Mouse (Mus musculus) CD4-positive, CD25-positive, alpha-beta regulatory T cell, adult 4 months (primary cell): ENCODE results near the gene Ctsd. TPM values are rescaled to one million over a fixed set of nuclear protein-coding genes. Genes with fewer than 3 reads are reported as not detected.

ENCODE experiments used
- ATAC-seq: one replicate; pipeline ENCODE4 v1.8.0; 2017
- polyA plus RNA-seq, 2 experiments: library from polyadenylated mRNA; unstranded; fragments of 100-300 nt; shearing (Covaris generic); gene quantifications; one replicate each; pipeline ENCODE4 v1.2.1; 2017

Ctsd gene
- polyA plus RNA-seq, 2 experiments from 2014 or later, result 277 to 325 TPM

- no peak for ATAC-seq
Measured at GRCm38 (mm10) chr7:142331281-142331680, 56.6 kb downstream of the Ctsd start.

GRCm38 (mm10) chr7:142330271-142330724, 57.5 kb downstream of the Ctsd start:
- ATAC-seq, result no peak

DNA sequence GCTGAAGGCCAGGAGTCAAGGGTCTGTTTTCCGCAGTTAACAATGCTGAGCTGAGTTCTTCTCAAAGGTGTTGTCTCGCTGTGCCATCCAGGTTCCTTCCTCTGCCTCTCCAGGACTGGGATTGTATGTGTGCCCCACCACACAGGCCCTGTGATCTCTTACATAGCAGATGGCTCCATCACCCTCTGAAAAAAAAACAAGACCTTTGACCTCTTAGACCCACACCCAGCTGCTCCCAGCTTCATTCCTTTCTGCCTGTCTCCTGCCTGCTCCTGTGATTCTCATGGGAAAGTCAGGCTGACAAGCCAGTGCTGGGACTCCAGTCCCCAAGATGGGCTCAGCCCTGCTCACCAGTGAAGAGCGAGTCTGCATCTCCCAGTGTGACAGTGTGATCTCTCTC, 59.3 kb downstream of the Ctsd start:
- no peak for ATAC-seq

DNA sequence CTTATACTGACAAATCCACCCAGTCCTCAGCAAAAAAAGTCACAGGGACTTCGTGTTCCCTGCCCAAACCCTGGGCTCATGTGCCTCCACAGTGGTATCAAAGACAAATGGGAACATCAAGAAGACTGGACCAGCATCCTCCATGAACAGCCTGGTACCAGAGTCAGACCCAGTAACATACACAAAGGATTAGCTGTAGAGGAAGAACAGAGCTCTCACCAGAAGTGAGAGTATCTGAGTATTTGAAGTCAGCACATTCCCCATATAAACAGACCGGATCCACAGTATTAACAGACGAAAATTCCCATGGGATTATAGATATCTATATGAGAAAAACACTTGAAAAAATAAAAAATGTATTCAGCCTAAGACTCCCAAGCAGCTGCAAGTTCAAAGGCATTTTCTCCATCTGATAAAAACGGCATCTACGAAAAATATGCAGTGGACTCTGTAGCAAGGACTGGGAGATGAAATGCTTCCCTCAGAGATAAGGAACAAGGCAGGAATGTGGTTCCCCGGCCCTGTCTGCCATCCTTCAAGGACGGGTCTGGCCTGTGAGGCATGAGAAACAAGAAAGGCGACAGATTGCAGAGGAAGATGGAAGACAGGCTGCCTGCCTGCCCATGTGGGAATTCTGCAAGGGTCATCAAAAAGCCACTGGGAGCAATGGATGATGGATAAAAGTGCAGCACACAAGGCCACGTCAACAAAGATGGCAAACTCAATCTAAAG, 61.0 kb downstream of the Ctsd start:
- ATAC-seq, result no peak

Other genes with a start within 250 kb of the Ctsd start
- not detected for gene Gm45337, start 243.4 kb downstream of the Ctsd start, polyA plus RNA-seq
- gene Gm29735, start 230.9 kb downstream of the Ctsd start, polyA plus RNA-seq, result not detected
- not detected for gene Gm4553, start 222.3 kb downstream of the Ctsd start, polyA plus RNA-seq
- not detected for gene Krtap5-2, start 212.0 kb downstream of the Ctsd start, polyA plus RNA-seq
- gene Gm10153, start 197.6 kb downstream of the Ctsd start, polyA plus RNA-seq, result not detected
- gene Krtap5-3, start 186.7 kb downstream of the Ctsd start, polyA plus RNA-seq, result not detected
- gene Gm7579, start 176.2 kb downstream of the Ctsd start, polyA plus RNA-seq, result not detected
- not detected for gene Krtap5-5, start 158.1 kb downstream of the Ctsd start, polyA plus RNA-seq
- not detected for gene Gm40460, start 147.0 kb downstream of the Ctsd start, polyA plus RNA-seq
- gene Gm2431, start 129.7 kb downstream of the Ctsd start, polyA plus RNA-seq, result not detected
- not detected for gene Gm4559, start 113.7 kb downstream of the Ctsd start, polyA plus RNA-seq
- not detected for gene Krtap5-1, start 90.9 kb downstream of the Ctsd start, polyA plus RNA-seq
- gene Krtap5-4, start 84.5 kb downstream of the Ctsd start, polyA plus RNA-seq, result not detected
- gene Ifitm10, start 14.3 kb downstream of the Ctsd start, polyA plus RNA-seq, result under 1 TPM in 1 of 2 experiments, not detected in 1; 0.91 TPM
- gene Gm49369, start 5.4 kb downstream of the Ctsd start, polyA plus RNA-seq, result not detected
- gene Syt8, start 46.8 kb upstream of the Ctsd start, polyA plus RNA-seq, result not detected
- not detected for gene Tnni2, start 53.8 kb upstream of the Ctsd start, polyA plus RNA-seq
- 1,000 to 10,000 TPM; 1,098 to 1,582 TPM for gene Lsp1, start 72.8 kb upstream of the Ctsd start, polyA plus RNA-seq
- gene Tnnt3, start 110.8 kb upstream of the Ctsd start, polyA plus RNA-seq, result 1 to 10 TPM; 2.5 to 5.7 TPM
- gene Mrpl23, start 144.6 kb upstream of the Ctsd start, polyA plus RNA-seq, result 1 to 10 TPM; 2.6 to 3.0 TPM